In the genomic region with DNA sequence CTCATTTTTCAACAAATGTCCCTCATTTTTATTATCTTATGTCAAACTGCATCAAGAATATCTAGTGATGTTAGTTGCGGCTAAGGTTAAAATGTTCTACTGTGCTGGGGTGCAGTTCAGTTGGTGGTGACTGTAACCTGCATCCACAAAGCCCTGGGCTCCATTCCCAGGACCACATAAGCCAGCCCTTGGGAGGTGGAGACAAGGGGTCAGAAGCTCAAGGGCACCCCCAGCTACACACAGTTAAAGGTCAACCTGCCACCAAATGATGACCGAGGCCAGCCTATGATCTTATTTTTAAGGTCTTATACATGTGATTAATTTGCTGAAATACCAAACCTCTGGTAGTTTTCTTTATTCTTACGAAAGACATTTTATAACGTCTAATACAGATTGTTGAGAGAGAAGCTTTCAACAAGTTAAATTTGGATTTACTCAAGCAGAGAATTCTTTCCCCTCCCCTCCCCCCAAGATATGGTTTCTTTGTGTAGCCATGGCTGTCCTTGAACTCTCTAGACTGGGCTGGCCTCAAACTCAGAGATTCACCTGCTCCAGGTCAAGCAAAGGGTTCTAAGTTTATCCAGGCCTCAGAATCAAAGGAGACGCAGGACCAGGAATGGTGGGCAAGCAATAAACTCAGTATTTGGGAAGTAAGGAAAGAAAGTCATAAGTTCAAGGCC, we compare ENCODE assay signal across 17 mouse cellular contexts.
"Had no signal": no experiment of that assay in that cellular context is flagged by ENCODE, and none has a peak within 500 bp of the region (broad histone marks: within the 10 kb centered on the region; RNA-seq: fewer than 3 reads in every experiment).

No protein-coding gene starts in this region.

- H3K36me3 ChIP-seq: kidney, embryonic 15.5 days; limb, embryonic 12.5 days; liver, embryonic 13.5 days; lung, embryonic 15.5 days; midbrain, embryonic 15.5 days; neural tube, embryonic 13.5 days had no signal

- DNase-seq: kidney, postnatal 14 days; layer of hippocampus, postnatal 36 days; liver; liver, embryonic 13.5 days; liver, postnatal 0 days; lung, postnatal 14 days; retina, postnatal 1 day; right cerebral cortex, postnatal 4 days; thymus, postnatal 4 days had no signal

- H3K9ac ChIP-seq: kidney, embryonic 15.5 days; limb, embryonic 12.5 days; liver, embryonic 13.5 days; liver, postnatal 0 days; lung, embryonic 15.5 days; midbrain, embryonic 15.5 days; neural tube, embryonic 13.5 days had no signal

- H3K27ac ChIP-seq: kidney, embryonic 15.5 days; limb, embryonic 12.5 days; liver, embryonic 13.5 days; lung, embryonic 15.5 days; macrophage; midbrain, embryonic 15.5 days; neural tube, embryonic 13.5 days had no signal

- ATAC-seq: liver, postnatal 0 days; midbrain, embryonic 15.5 days had no signal

- H3K4me2 ChIP-seq: kidney, embryonic 15.5 days; limb, embryonic 12.5 days; liver, embryonic 13.5 days; lung, embryonic 15.5 days; midbrain, embryonic 11.5 days; midbrain, embryonic 15.5 days; neural tube, embryonic 13.5 days had no signal

- H3K9me3 ChIP-seq: kidney, embryonic 15.5 days; limb, embryonic 12.5 days; liver, embryonic 13.5 days; lung, embryonic 15.5 days; megakaryocyte, embryonic 14.5 days; midbrain, embryonic 15.5 days; neural tube, embryonic 13.5 days had no signal

- H3K4me3 ChIP-seq: kidney, embryonic 15.5 days; limb, embryonic 12.5 days; liver, embryonic 13.5 days; lung, embryonic 15.5 days; megakaryocyte, embryonic 14.5 days; midbrain, embryonic 15.5 days; neural tube, embryonic 13.5 days had no signal

- H3K4me1 ChIP-seq: kidney, embryonic 15.5 days; limb, embryonic 12.5 days; liver, embryonic 13.5 days; lung, embryonic 15.5 days; midbrain, embryonic 15.5 days; neural tube, embryonic 13.5 days had no signal

- H3K27me3 ChIP-seq: kidney, embryonic 15.5 days; limb, embryonic 12.5 days; liver, embryonic 13.5 days; lung, embryonic 15.5 days; midbrain, embryonic 15.5 days; neural tube, embryonic 13.5 days had no signal
